Mouse (Mus musculus) macrophage (primary cell): ENCODE results near the gene Olfr1122. TPM values are rescaled to one million over a fixed set of nuclear protein-coding genes. Genes with fewer than 3 reads are reported as not detected.
"Not testable (repeated sequence)": the region's sequence is repeated elsewhere in the genome, so short reads cannot be mapped to it uniquely, and the experiment has no call there.

ENCODE experiments used
- H3K27ac ChIP-seq: fragments of 350-480 bp; formaldehyde crosslinking; 2 replicates; pipeline ENCODE4 v1.9.0; 2021
- H3K36me3 ChIP-seq: fragments of 350-480 bp; formaldehyde crosslinking; 2 replicates; pipeline ENCODE4 v1.9.0; 2021; ENCODE audit errors: inconsistent target
- H3K4me3 ChIP-seq: fragments of 350-480 bp; formaldehyde crosslinking; 2 replicates; pipeline ENCODE4 v1.9.0; 2021; ENCODE audit errors: inconsistent target
- H3K79me2 ChIP-seq: fragments of 350-480 bp; formaldehyde crosslinking; 2 replicates; pipeline ENCODE4 v1.9.0; 2021; ENCODE audit errors: inconsistent target
- WGBS: methylation state at CpG from one replicate; pipeline ENCODE4 v1.1.7; 2026; ENCODE audit warnings: inconsistent platforms; ENCODE audit not compliant: missing documents; 5-methylcytosine and 5-hydroxymethylcytosine counted together
- polyA plus RNA-seq: library from polyadenylated mRNA; stranded (reverse); fragments of 250-400 nt; gene quantifications from 3 replicates; pipeline ENCODE4 v1.2.4, GENCODE M21; 2018; ENCODE audit warnings: inconsistent platforms
- total RNA-seq, 78 experiments: library from RNA; depleted of rRNA; stranded (reverse); fragments of 250-400 nt; gene quantifications; 1 replicate in 9 of 78; 2 replicates in 24 of 78; 3 replicates in 43 of 78; 4 replicates in 2 of 78; pipeline ENCODE4 v1.2.4; 2018; ENCODE audit warnings: inconsistent platforms in 56 of 78

The Olfr1122 gene
- total RNA-seq (2018; cell fraction: chromatin; rRNA removed), result not detected
- total RNA-seq (2018; cell fraction: cytosol; rRNA removed), result not detected
- total RNA-seq (2018; cell fraction: nucleus; rRNA removed), result not detected
- not detected in 3 replicates for polyA plus RNA-seq

DNA sequence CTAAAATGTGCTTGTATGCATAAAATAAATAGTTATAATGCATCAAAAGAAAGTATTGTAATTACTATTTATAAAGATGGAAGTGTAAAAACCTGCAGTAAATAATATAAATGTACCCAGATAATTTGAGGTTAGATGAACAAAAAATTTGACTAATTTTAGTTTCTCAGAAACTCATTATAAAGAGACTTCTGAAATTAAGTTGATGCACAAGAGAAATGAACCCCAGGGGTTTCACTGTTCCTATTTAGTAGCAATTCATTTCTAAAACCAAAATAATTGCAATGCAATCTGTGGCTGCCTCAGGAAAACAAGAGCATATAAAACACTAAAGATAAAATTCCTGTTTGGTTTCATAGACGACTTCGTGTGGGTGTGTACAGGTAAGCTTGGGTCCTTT lies at the start of gene Olfr1122:
Gene Olfr1122, plus strand, starts transcription at position 301 of the 400 bp plus-strand sequence.
- WGBS, result 92% methylated on average over 2 of the region's 2 CpGs
- H3K79me2 ChIP-seq, result no peaks in the 10 kb centered on the region

DNA sequence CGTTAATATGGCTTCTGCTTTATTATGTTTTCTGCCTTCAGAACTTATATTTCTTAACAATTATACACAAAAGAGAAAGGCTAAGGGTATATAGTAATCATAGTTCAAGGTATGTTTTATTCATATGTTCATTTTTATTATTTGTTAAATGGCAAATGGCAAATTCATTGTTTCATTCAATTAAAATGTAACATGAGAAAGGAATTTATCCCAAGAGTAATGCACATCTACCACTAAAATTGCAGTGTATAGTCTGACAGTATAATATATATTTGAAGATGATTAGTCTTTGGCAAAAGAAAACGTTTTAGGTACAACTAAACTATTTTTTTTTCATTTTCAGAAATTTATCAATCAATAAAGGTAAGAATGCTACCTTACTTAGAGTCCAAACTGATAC lies 31.1 kb upstream of the Olfr1122 start, which contains the start of gene Olfr1120:
Gene Olfr1120, plus strand, starts transcription at position 301 of the 400 bp plus-strand sequence.
- no peaks in the 10 kb centered on the region for H3K79me2 ChIP-seq
- no peaks in the 10 kb centered on the region for H3K36me3 ChIP-seq
- WGBS, result 61% methylated on average over 2 of the region's 2 CpGs
- H3K4me3 ChIP-seq, result no peak within 1 kb of the TSS
- no peak within 1 kb of the TSS for H3K27ac ChIP-seq

More for the DNA sequence above, at the start of gene Olfr1122:
- Histone ChIP-seq H3K4me3 (no peak within 1 kb of the TSS), H3K36me3 (no peaks in the 10 kb centered on the region), H3K27ac (no peak within 1 kb of the TSS)

DNA sequence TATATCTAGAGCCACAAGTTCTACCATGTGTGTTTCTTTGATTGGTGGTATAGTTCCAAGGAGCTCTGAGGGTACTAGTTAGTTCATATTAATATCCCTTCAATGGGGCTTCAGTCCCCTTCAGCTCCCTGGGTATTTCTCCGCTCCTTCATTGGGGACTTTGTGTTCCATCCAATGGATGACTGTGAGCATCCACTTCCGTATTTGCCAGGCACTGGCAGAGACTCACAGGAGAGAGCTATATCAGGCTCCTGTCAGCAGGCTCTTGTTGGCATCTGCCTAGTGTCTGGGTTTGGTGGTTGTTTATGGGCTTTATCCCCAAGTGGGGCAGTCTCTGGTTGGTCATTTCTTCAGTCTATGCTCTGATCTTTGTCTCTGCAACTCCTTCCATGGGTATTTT lies 25.5 kb upstream of the Olfr1122 start:
- not testable (repeated sequence) for H3K27ac ChIP-seq, H3K4me3 ChIP-seq, H3K36me3 ChIP-seq, H3K79me2 ChIP-seq
- 100% methylated on average over 2 of the region's 2 CpGs for WGBS

DNA sequence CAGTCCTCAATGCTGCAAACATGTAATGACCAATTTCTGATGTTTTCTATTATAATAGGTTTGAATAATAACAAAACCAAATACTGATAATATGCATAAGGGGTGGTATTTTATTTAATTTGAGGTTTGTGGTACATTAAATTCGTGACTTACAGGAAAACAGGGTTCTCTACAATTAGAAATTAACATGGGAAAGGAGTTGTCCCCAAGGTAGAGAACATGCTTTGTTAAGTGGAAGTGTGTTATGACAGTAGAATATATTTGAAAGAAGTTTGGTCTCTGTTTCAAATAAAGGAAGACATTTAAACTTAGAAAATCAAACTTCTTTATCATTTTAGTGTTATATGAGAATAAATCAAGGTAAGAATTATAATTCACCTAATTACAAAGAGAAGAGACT lies 16.1 kb upstream of the Olfr1122 start, which contains the start of gene Olfr1121:
Gene Olfr1121, plus strand, starts transcription at position 301 of the 400 bp plus-strand sequence.
- Histone ChIP-seq H3K79me2 (no peaks in the 10 kb centered on the region), H3K4me3 (no peak within 1 kb of the TSS), H3K27ac (no peak within 1 kb of the TSS), H3K36me3 (no peaks in the 10 kb centered on the region)
- 10% methylated on average over 1 of the region's 1 CpGs for WGBS

DNA sequence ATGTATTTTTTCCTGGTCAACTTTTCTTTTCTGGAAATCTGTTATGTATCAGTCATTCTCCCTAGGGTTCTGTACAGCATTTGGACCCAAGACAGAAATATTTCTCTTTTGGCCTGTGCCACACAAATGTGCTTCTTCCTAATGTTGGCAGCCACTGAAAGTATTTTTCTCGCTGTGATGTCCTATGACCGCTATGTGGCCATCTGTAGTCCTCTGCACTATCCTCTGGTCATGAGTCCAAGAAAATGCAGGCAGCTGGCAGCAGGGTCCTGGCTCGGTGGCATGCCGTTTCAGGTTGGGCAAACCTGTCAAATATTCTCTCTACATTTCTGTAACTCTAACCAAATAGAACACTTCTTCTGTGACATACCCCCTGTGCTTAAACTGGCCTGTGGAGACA lies 13.9 kb upstream of the Olfr1122 start:
- Histone ChIP-seq H3K4me3 (no peak overlapping the region), H3K27ac (no peak overlapping the region), H3K79me2 (no peaks in the 10 kb centered on the region), H3K36me3 (no peaks in the 10 kb centered on the region)
- 82% methylated on average over 4 of the region's 4 CpGs for WGBS

DNA sequence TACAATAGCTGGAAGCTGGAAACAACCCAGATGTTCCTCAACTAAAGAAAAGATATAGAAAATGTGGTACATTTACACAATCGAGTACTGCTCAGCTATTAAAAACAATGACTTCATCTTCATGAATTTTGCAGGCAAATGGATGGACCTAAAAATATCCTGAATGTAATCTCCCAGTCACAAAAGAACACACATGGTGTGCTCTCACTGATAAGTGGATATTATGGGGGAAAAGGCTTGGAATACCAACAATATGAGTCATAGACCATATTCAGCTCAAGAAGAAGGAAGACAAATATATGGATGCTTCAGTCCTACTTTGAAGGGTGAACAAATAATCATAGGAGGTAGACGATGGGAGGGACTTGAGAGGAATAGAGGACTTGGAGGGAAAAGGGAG lies 1.7 kb upstream of the Olfr1122 start:
- Histone ChIP-seq H3K4me3 (no peak overlapping the region), H3K36me3 (no peaks in the 10 kb centered on the region), H3K27ac (no peak overlapping the region), H3K79me2 (no peaks in the 10 kb centered on the region)
- 64% methylated on average over 2 of the region's 2 CpGs for whole genome bisulfite sequencing

DNA sequence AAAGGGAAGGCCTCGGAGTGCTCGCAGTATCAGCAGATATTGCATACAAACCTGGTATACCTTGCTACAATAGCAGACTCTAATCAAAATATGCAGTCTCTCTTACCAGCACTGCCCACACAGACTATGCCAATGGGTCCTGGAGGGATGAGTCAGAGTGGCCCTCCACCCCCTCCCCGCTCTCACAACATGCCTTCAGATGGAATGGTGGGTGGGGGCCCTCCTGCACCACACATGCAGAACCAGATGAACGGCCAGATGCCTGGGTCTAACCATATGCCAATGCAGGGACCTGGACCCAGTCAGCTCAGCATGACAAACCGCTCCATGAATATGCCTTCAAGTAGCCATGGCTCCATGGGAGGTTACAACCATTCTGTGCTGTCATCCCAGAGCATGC lies 8.0 kb downstream of the Olfr1122 start:
- not testable (repeated sequence) for H3K36me3 ChIP-seq, H3K4me3 ChIP-seq, H3K27ac ChIP-seq, H3K79me2 ChIP-seq
- 90% methylated on average over 3 of the region's 5 CpGs for WGBS

DNA sequence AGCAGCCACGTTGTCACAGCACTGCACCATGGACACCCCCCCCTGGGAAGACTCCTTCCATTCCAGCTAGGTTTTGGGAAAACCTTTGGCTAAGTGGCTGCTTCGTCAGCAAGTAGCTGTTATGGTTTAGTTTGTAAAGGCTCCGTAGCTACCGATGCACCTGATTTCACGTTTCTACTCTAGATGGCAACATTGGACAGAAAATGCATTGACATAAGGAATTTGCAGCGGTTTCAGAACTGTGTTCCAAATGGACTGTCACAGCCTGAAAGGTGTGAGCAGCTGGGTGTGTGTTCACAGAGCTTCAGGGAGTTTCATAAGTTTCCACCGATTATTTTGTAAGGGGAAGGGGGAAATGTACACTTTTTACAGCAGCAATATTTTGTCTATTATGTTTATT lies 9.0 kb downstream of the Olfr1122 start:
- not testable (repeated sequence) for H3K27ac ChIP-seq, H3K36me3 ChIP-seq, H3K79me2 ChIP-seq, H3K4me3 ChIP-seq
- 84% methylated on average over 7 of the region's 7 CpGs for WGBS

DNA sequence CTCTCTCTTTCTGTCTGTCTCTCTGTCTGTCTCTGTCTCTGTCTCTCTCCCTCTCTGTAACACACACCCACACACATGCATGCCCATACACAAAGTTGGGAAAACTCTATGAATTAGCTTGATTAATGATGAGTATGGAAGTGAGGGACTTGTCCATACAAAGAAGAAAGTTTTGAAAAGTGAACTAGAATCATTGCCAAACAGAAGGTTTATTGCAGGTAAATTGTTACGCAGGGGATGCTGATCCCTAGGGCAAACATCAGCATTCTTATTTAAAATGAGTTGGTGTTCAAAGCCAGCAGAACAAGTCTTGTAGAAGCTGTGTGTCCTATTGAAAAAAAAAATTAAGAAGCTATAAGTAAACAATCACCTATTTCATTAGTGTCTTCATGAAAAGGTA lies 30.7 kb downstream of the Olfr1122 start, which contains the start of gene Olfr1123:
Gene Olfr1123, plus strand, starts transcription at position 301 of the 400 bp plus-strand sequence.
- H3K79me2 ChIP-seq, result no peaks in the 10 kb centered on the region
- no peaks in the 10 kb centered on the region for H3K36me3 ChIP-seq
- H3K4me3 ChIP-seq, result no peak within 1 kb of the TSS
- WGBS, result 70% methylated on average over 1 of the region's 1 CpGs
- H3K27ac ChIP-seq, result no peak within 1 kb of the TSS

DNA sequence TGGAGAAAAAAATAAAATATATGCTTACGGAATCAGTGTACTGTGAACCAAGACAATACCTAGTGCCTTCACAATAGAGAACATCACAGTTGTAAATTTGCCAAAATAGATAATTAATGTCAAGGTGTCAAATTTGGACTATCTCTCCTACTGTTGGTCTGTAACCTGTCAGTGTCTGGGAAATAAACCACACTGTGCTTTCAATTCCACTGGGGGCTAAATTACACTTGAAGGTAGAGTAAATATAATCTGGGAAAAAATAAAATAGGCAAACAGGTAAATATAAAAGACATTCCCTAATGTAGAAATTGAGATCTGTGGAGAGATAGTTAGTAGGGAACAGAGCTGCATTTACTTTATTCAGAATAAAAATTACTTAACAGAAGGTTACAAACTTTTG lies 44.3 kb downstream of the Olfr1122 start, which contains the start of gene Olfr1124:
Gene Olfr1124, plus strand, starts transcription at position 301 of the 400 bp plus-strand sequence.
- H3K36me3 ChIP-seq, result no peaks in the 10 kb centered on the region
- 85% methylated on average over 1 of the region's 1 CpGs for WGBS
- no peaks in the 10 kb centered on the region for H3K79me2 ChIP-seq
- no peak within 1 kb of the TSS for H3K4me3 ChIP-seq
- no peak within 1 kb of the TSS for H3K27ac ChIP-seq

DNA sequence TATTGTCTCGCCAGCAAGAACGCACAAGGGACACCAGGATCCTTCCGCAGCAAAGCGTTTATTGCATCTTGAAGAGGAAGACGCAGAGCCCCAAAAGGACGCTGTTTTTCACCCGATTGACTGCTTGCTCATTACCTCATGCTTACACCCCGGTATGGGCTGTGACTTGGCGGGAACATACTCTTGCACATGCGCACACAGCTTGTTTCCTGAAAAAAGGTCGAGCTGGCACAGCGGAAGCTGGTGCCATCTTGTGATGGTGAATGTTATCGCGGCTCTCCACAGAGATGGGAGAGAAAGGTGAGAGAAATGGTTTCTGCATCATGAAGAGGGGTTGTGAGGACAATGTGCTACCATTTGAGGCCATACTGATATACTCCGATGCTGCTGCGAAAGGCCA lies 52.1 kb downstream of the Olfr1122 start:
- Histone ChIP-seq H3K36me3 (no peaks in the 10 kb centered on the region), H3K79me2 (no peaks in the 10 kb centered on the region), H3K4me3 (no peak overlapping the region), H3K27ac (no peak overlapping the region)
- WGBS, result 90% methylated on average over 16 of the region's 16 CpGs

Other genes starting within 250 kb of the Olfr1122 start
- not detected in 3 replicates for gene Olfr1110, start 245.5 kb upstream of the Olfr1122 start, polyA plus RNA-seq
- gene Olfr1111, start 233.2 kb upstream of the Olfr1122 start, polyA plus RNA-seq, result not detected in 3 replicates
- gene Olfr1112, start 198.1 kb upstream of the Olfr1122 start, polyA plus RNA-seq, result not detected in 3 replicates
- not detected in 3 replicates for gene Olfr1113, start 176.9 kb upstream of the Olfr1122 start, polyA plus RNA-seq
- not detected in 3 replicates for gene Olfr1115, start 137.8 kb upstream of the Olfr1122 start, polyA plus RNA-seq
- not detected in 3 replicates for gene Olfr1116, start 118.3 kb upstream of the Olfr1122 start, polyA plus RNA-seq
- not detected in 3 replicates for gene Olfr1118, start 78.3 kb upstream of the Olfr1122 start, polyA plus RNA-seq
- gene Olfr1120, start 31.0 kb upstream of the Olfr1122 start, polyA plus RNA-seq, result not detected in 3 replicates
- not detected in 3 replicates for gene Olfr1121, start 16.0 kb upstream of the Olfr1122 start, polyA plus RNA-seq
- not detected in 3 replicates for gene Olfr1123, start 30.8 kb downstream of the Olfr1122 start, polyA plus RNA-seq
- not detected in 3 replicates for gene Olfr1124, start 44.4 kb downstream of the Olfr1122 start, polyA plus RNA-seq
- not detected in 3 replicates for gene Olfr1126, start 68.1 kb downstream of the Olfr1122 start, polyA plus RNA-seq
- not detected in 3 replicates for gene Pramel7, start 111.2 kb downstream of the Olfr1122 start, polyA plus RNA-seq
- not detected in 3 replicates for gene Pramel6, start 120.7 kb downstream of the Olfr1122 start, polyA plus RNA-seq
- not detected in 3 replicates for gene Olfr153, start 145.9 kb downstream of the Olfr1122 start, polyA plus RNA-seq
- not detected in 3 replicates for gene Olfr1128, start 159.7 kb downstream of the Olfr1122 start, polyA plus RNA-seq
- gene Olfr1129, start 188.1 kb downstream of the Olfr1122 start, polyA plus RNA-seq, result not detected in 3 replicates
- not detected in 3 replicates for gene Olfr1130, start 220.4 kb downstream of the Olfr1122 start, polyA plus RNA-seq
- gene Olfr1131, start 241.3 kb downstream of the Olfr1122 start, polyA plus RNA-seq, result not detected in 3 replicates